Mouse (Mus musculus): ENCODE data around the gene Dock8. TPM values are rescaled to one million over a fixed set of nuclear protein-coding genes. Genes with fewer than 3 reads are reported as not detected.

Gene Dock8
- total and polyA plus RNA-seq, 3 experiments: 16.1 to 30.1 TPM; not detected in 1

- Histone ChIP-seq H3K9me3 (replicated peaks; ENCODE audit: insufficient read depth, low read length) (no peaks in the 10 kb centered on the region), H3K9ac (ENCODE audit: control insufficient read depth, low read depth, low read length, poor library complexity, severe bottlenecking) (no peak overlapping the region), H3K27me3 (ENCODE audit: control insufficient read depth in 1 of 2, insufficient read depth in 2 of 2, low read length in 2 of 2) (no peaks in the 10 kb centered on the region), H3K36me3 (ENCODE audit: control insufficient read depth in 1 of 2, insufficient read depth in 2 of 2, low read length in 2 of 2) (peaks cover 3 to 17% of the 10 kb centered on the region in 2 experiments), H3K79me2 (ENCODE audit: control insufficient read depth, insufficient read depth, low read length, poor library complexity) (peaks cover 21% of the 10 kb centered on the region), H3K4me1 (ENCODE audit: control insufficient read depth in 1 of 2, insufficient read depth in 2 of 2, low read length in 2 of 2) (peaks cover 0 to 3% of the 10 kb centered on the region in 2 experiments; a peak in 3 of 4 replicates), H3K4me3 (ENCODE audit: control insufficient read depth in 1 of 2, insufficient read depth in 1 of 2, low read depth in 2 of 2, low read length in 2 of 2) (no peak overlapping the region), H3K27ac (ENCODE audit: control insufficient read depth, low read depth, low read length) (no peak overlapping the region)
- DNase-seq (ENCODE audit: low read depth, low spot score): no peak
- TF ChIP-seq MEF2A (IDR thresholded peaks at IDR 0.05; ENCODE audit: extremely low read depth, insufficient replicate concordance, low read depth, low read length, poor library complexity, severe bottlenecking): no peak
- no peak for TF ChIP-seq MXI1 (IDR thresholded peaks at IDR 0.05; ENCODE audit: low read depth, low read length)
- TF ChIP-seq GABPA (IDR thresholded peaks at IDR 0.05; ENCODE audit: low read depth, low read length): no peak
- no peak for TF ChIP-seq USF2 (IDR thresholded peaks at IDR 0.05; ENCODE audit: borderline replicate concordance in 1 of 2, insufficient read depth in 1 of 2, low read depth in 1 of 2, low read length in 2 of 2)
- TF ChIP-seq ZMIZ1 (IDR thresholded peaks at IDR 0.05; ENCODE audit: low read depth, low read length): no peak
- no peak for TF ChIP-seq POLR2A (IDR thresholded peaks at IDR 0.05; ENCODE audit: control insufficient read depth in 1 of 2, insufficient read depth in 1 of 2, low read depth in 1 of 2, low read length in 2 of 2, poor library complexity in 1 of 2)
- TF ChIP-seq UBTF (IDR thresholded peaks at IDR 0.05; ENCODE audit: borderline replicate concordance, insufficient read depth, low read depth, low read length): no peak
- no peak for TF ChIP-seq TBP (IDR thresholded peaks at IDR 0.05; ENCODE audit: low read depth, low read length)
- TF ChIP-seq CTCF (IDR thresholded peaks at IDR 0.05 in 2 of 3, conservative IDR thresholded peaks at IDR 0.05 in 1 of 3; ENCODE audit: control insufficient read depth in 1 of 3, insufficient read depth in 1 of 3, low read depth in 2 of 3, low read length in 3 of 3, poor library complexity in 1 of 3, severe bottlenecking in 1 of 3): no peak
- TF ChIP-seq POLR2AphosphoS2 (IDR thresholded peaks at IDR 0.05; ENCODE audit: low read length): no peak
- TF ChIP-seq GATA1 (IDR thresholded peaks at IDR 0.05; ENCODE audit: low read depth, low read length): no peak
- no peak for TF ChIP-seq NRF1 (IDR thresholded peaks at IDR 0.05; ENCODE audit: insufficient read depth, low read depth, low read length, poor library complexity, severe bottlenecking)
- TF ChIP-seq RAD21 (IDR thresholded peaks at IDR 0.05; ENCODE audit: low read depth, low read length): no peak
- no peak for TF ChIP-seq SIN3A (IDR thresholded peaks at IDR 0.05; ENCODE audit: low read length)
- TF ChIP-seq TAL1 (IDR thresholded peaks at IDR 0.05; ENCODE audit: low read length): no peak
- TF ChIP-seq NELFE (IDR thresholded peaks at IDR 0.05; ENCODE audit: low read depth, low read length): no peak
These were observed 60.6 kb downstream of the Dock8 start for GRCm38 (mm10) chr19:25059847-25060364.

GRCm38 (mm10) chr19:25060375-25060774, 61.0 kb downstream of the Dock8 start:
- Histone ChIP-seq H3K4me1 (ENCODE audit: control insufficient read depth in 1 of 2, insufficient read depth in 2 of 2, low read length in 2 of 2) (no peaks in the 10 kb centered on the region; a peak in 1 of 4 replicates), H3K27me3 (ENCODE audit: control insufficient read depth in 1 of 2, insufficient read depth in 2 of 2, low read length in 2 of 2) (no peaks in the 10 kb centered on the region), H3K9me3 (replicated peaks; ENCODE audit: insufficient read depth, low read length) (no peaks in the 10 kb centered on the region), H3K36me3 (ENCODE audit: control insufficient read depth in 1 of 2, insufficient read depth in 2 of 2, low read length in 2 of 2) (peaks cover 0 to 16% of the 10 kb centered on the region in 2 experiments), H3K4me3 (ENCODE audit: control insufficient read depth in 1 of 2, insufficient read depth in 1 of 2, low read depth in 2 of 2, low read length in 2 of 2) (no peak overlapping the region), H3K79me2 (ENCODE audit: control insufficient read depth, insufficient read depth, low read length, poor library complexity) (peaks cover 18% of the 10 kb centered on the region), H3K9ac (ENCODE audit: control insufficient read depth, low read depth, low read length, poor library complexity, severe bottlenecking) (no peak overlapping the region), H3K27ac (ENCODE audit: control insufficient read depth, low read depth, low read length) (no peak overlapping the region)
- no peak for DNase-seq (ENCODE audit: low read depth, low spot score)
- no peak for TF ChIP-seq POLR2AphosphoS2 (IDR thresholded peaks at IDR 0.05; ENCODE audit: low read length)
- TF ChIP-seq NELFE (IDR thresholded peaks at IDR 0.05; ENCODE audit: low read depth, low read length): no peak
- TF ChIP-seq MYC (IDR thresholded peaks at IDR 0.05; ENCODE audit: low read depth, low read length): no peak
- no peak for TF ChIP-seq TAL1 (IDR thresholded peaks at IDR 0.05; ENCODE audit: low read length)
- no peak for TF ChIP-seq RAD21 (IDR thresholded peaks at IDR 0.05; ENCODE audit: low read depth, low read length)
- no peak for TF ChIP-seq HCFC1 (IDR thresholded peaks at IDR 0.05; ENCODE audit: low read depth, low read length)
- no peak for TF ChIP-seq MEF2A (IDR thresholded peaks at IDR 0.05; ENCODE audit: extremely low read depth, insufficient replicate concordance, low read depth, low read length, poor library complexity, severe bottlenecking)
- no peak for TF ChIP-seq MXI1 (IDR thresholded peaks at IDR 0.05; ENCODE audit: low read depth, low read length)
- TF ChIP-seq ETS1 (IDR thresholded peaks at IDR 0.05; ENCODE audit: low read depth, low read length): no peak
- no peak for TF ChIP-seq RCOR1 (IDR thresholded peaks at IDR 0.05; ENCODE audit: low read depth, low read length)
- TF ChIP-seq USF2 (IDR thresholded peaks at IDR 0.05; ENCODE audit: borderline replicate concordance in 1 of 2, insufficient read depth in 1 of 2, low read depth in 1 of 2, low read length in 2 of 2): no peak
- no peak for TF ChIP-seq MAFK (IDR thresholded peaks at IDR 0.05; ENCODE audit: borderline replicate concordance, low read depth, low read length)
- no peak for TF ChIP-seq MAX (IDR thresholded peaks at IDR 0.05; ENCODE audit: low read length)

All from MEL (cell line).